Mouse (Mus musculus) stomach, postnatal 0 days (tissue): Measurements from ENCODE around the gene Tnr. TPM values are rescaled to one million over a fixed set of nuclear protein-coding genes. Genes with fewer than 3 reads are reported as not detected.

Source experiments
- ATAC-seq: fragments of 200-750 bp; cut with Nextera tagmentation; 2 replicates; pipeline ENCODE4 v1.8.0; 2017; ENCODE audit not compliant: low FRiP score, low TSS enrichment
- DNase-seq: peaks from one replicate; pipeline ENCODE4 v3.0.0-alpha.2; 2016; ENCODE audit warnings: low spot score
- H3K27ac ChIP-seq: fragments of 300-500 bp; sonication (generic); replicated peaks from 2 replicates; pipeline ENCODE4 v1.5.1; 2014; ENCODE audit warnings: mild to moderate bottlenecking, control low read depth
- H3K27me3 ChIP-seq: fragments of 300-500 bp; sonication (generic); 2 replicates; pipeline ENCODE4 v1.6.1; 2014; ENCODE audit warnings: low read length; ENCODE audit not compliant: control insufficient read depth, insufficient read depth
- H3K36me3 ChIP-seq: fragments of 300-500 bp; sonication (generic); 2 replicates; pipeline ENCODE4 v1.6.1; 2014; ENCODE audit warnings: low read length, mixed read lengths; ENCODE audit not compliant: control insufficient read depth, insufficient read depth
- H3K4me1 ChIP-seq: fragments of 300-500 bp; sonication (generic); replicated peaks from 2 replicates; pipeline ENCODE4 v1.6.1; 2014; ENCODE audit warnings: antibody characterized with exemption; ENCODE audit not compliant: control insufficient read depth, insufficient read depth
- H3K4me2 ChIP-seq: fragments of 300-500 bp; sonication (generic); replicated peaks from 2 replicates; pipeline ENCODE4 v1.6.1; 2014; ENCODE audit warnings: low read depth, mild to moderate bottlenecking, control low read depth, moderate library complexity
- H3K4me3 ChIP-seq: fragments of 300-500 bp; sonication (generic); 2 replicates; pipeline ENCODE4 v1.5.1; 2014; ENCODE audit warnings: low read depth, low read length, control low read depth
- H3K9ac ChIP-seq: fragments of 300-500 bp; sonication (generic); 2 replicates; pipeline ENCODE4 v1.6.1; 2014; ENCODE audit warnings: mild to moderate bottlenecking, low read length, control low read depth, mixed read lengths
- H3K9me3 ChIP-seq: fragments of 300-500 bp; sonication (generic); 2 replicates; pipeline ENCODE4 v1.6.1; 2016; ENCODE audit warnings: low read length; ENCODE audit not compliant: control insufficient read depth
- CTCF ChIP-seq: IDR thresholded peaks from 2 replicates; pipeline ENCODE4 v1.5.1; 2016; ENCODE audit warnings: antibody characterized with exemption, low read depth, mild to moderate bottlenecking, moderate library complexity
- EP300 ChIP-seq: optimal IDR thresholded peaks from 2 replicates; pipeline ENCODE3; 2016; ENCODE audit warnings: antibody characterized with exemption
- WGBS: fragments of 180-500 bp; shearing (Covaris S2); extraction: QIAGEN DNeasy Blood & Tissue Kit; methylation state at CpG from one replicate; pipeline ENCODE4 v1.1.7; 2014; 5-methylcytosine and 5-hydroxymethylcytosine counted together
- polyA plus RNA-seq: library from polyadenylated mRNA; unstranded; fragments of >200 nt; fragmentation: Nextera tagmentation; extraction: Ambion mirVana; gene quantifications from 2 replicates; pipeline ENCODE4 v1.2.1, GENCODE M21; 2015

The Tnr gene
- polyA plus RNA-seq, 1 experiment from 2014 or later: 0.10 TPM

DNA sequence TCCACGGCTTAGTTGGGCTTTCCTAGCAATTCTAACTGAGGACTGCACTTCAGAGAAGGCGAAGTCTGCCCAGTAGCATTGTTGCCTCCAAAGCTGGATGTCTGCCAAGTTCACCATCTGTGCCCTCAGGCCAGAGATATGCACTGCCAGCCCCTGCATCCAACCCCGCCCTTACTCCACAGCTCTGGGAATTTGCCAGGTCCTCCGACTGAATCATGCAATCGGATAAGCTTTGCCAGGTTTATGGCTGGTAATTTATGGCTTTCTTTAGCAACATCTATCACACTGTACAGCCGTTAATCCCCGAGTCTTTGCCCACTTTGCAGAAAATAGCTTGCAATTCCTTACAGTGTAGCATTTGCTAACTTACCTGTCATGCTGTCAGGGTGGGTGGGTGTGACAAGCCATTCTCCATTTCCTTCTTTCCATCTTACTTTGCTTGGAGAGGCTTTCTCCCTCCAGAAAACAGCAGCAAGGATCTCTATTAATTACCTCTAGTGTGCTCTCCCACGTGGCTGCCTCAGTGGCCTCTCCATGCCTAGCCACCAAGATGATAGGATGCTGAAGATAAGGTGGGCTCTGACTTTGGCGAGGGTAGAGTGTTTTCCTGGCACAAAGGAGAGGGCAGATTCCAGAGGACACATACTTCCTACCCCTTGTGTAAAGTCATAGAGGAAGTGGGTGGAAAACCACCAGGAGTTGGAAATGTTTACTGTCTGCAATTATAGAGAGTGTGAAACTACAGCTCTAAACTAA, 163.1 kb downstream of the Tnr start:
- WGBS: 15% methylated on average over 9 of the region's 9 CpGs
- Histone ChIP-seq H3K27me3 (no peaks in the 10 kb centered on the region), H3K9ac (no peak overlapping the region), H3K4me3 (no peak overlapping the region), H3K4me2 (no peak overlapping the region), H3K36me3 (no peaks in the 10 kb centered on the region), H3K27ac (no peak overlapping the region), H3K4me1 (no peaks in the 10 kb centered on the region), H3K9me3 (no peaks in the 10 kb centered on the region)
- peak; percentile 82 for ATAC-seq
- TF ChIP-seq EP300 (no peak), CTCF (no peak)
- peak; percentile 85 for DNase-seq

DNA sequence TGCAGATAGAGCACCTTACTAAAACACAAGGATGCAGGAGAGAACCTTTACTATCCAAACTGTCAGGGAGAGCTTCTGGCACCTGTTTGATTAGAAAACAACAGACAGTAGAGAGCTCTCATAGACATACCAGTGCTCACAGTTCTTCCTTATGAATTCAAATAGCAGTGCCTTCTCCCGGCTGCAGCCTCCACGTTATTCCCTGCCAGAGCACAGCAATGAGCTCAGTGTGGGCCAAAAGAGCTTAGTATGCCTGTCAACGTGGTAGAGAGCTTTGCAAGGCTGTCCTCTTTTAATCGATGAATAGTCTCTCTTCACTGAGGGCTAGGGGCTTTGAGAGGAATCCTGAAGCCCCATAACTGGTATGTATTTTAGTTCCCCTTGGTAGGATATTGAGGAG, 173.1 kb downstream of the Tnr start:
- H3K27ac ChIP-seq: no peak overlapping the region
- H3K27me3 ChIP-seq: no peaks in the 10 kb centered on the region
- no peak for DNase-seq
- H3K9ac ChIP-seq: no peak overlapping the region
- H3K4me2 ChIP-seq: no peak overlapping the region
- 62% methylated on average over 4 of the region's 4 CpGs for WGBS
- H3K4me3 ChIP-seq: no peak overlapping the region
- no peaks in the 10 kb centered on the region for H3K9me3 ChIP-seq
- H3K36me3 ChIP-seq: no peaks in the 10 kb centered on the region
- no peak for TF ChIP-seq CTCF
- no peak for TF ChIP-seq EP300
- no peak for ATAC-seq
- H3K4me1 ChIP-seq: no peaks in the 10 kb centered on the region

DNA sequence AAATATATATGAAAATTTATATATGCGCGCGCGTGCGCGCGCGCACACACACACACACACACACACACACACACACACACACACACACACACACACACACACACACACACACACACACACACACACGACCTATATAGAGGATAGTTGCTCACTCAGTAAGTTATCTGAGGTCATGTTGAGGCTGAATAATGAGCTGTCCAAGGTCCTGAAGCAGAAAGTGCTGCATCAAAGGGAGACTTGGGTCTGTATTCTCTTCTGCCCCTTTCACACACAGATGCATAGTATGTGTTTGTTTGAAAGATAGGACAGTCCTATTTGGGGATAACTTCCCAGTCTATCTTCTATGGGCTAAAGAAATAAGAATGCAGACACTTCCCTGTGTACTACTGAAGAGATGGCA, 178.5 kb downstream of the Tnr start:
- no peaks in the 10 kb centered on the region for H3K4me1 ChIP-seq
- no peak for TF ChIP-seq CTCF
- TF ChIP-seq EP300: no peak
- no peak overlapping the region for H3K9ac ChIP-seq
- no peak overlapping the region for H3K4me3 ChIP-seq
- ATAC-seq (no peak), DNase-seq (no peak)
- no peak overlapping the region for H3K4me2 ChIP-seq
- 86% methylated on average over 9 of the region's 9 CpGs for WGBS
- no peaks in the 10 kb centered on the region for H3K27me3 ChIP-seq
- H3K36me3 ChIP-seq: no peaks in the 10 kb centered on the region
- no peaks in the 10 kb centered on the region for H3K9me3 ChIP-seq
- H3K27ac ChIP-seq: no peak overlapping the region

DNA sequence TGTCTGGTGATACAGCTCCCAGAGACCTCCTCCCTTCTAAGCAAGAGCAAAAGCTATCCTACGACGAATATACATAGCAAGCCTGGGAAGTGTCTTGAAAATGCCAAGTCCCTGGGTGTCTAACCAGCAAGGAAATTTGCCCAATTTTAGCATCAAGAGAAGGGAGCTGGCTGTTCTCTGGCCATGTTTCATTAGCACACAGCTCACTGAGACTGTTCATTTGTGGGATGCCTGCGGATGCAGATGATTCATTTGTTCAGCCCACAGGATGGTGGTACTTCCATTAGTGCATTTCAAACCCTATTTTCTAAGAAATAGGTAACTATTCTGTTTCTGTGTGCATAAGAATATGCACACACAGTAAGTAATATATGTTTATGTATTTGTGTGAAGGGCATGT, 181.4 kb downstream of the Tnr start:
- no peak overlapping the region for H3K27ac ChIP-seq
- no peak overlapping the region for H3K4me3 ChIP-seq
- no peaks in the 10 kb centered on the region for H3K27me3 ChIP-seq
- no peak overlapping the region for H3K9ac ChIP-seq
- H3K4me2 ChIP-seq: no peak overlapping the region
- DNase-seq (no peak), ATAC-seq (no peak)
- no peaks in the 10 kb centered on the region for H3K9me3 ChIP-seq
- no peaks in the 10 kb centered on the region for H3K36me3 ChIP-seq
- no peaks in the 10 kb centered on the region for H3K4me1 ChIP-seq
- WGBS: 85% methylated on average over 3 of the region's 3 CpGs
- no peak for TF ChIP-seq CTCF

DNA sequence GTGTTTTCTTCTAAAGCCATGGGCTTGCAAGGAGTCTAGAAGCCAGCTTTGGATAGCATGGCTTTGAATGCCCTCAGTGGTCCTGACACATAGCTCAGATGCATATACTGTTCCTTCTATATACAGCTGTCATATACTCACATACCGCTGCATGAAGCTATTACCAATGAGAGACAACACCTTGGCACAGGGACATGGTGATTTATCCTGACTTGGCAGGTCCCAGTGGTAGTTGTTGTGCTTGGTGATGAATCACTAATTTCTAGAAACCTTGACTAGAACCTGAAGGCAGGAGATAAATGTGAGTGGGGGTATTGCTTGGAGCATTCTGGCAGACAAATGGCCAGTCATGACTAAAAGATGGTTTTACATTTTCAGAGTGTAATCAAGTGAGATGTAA, 192.7 kb downstream of the Tnr start:
- ATAC-seq (no peak), DNase-seq (no peak)
- TF ChIP-seq EP300: no peak
- no peak for TF ChIP-seq CTCF
- Histone ChIP-seq H3K27me3 (no peaks in the 10 kb centered on the region), H3K9me3 (no peaks in the 10 kb centered on the region), H3K4me3 (no peak overlapping the region), H3K27ac (no peak overlapping the region), H3K36me3 (no peaks in the 10 kb centered on the region), H3K9ac (no peak overlapping the region), H3K4me1 (no peaks in the 10 kb centered on the region), H3K4me2 (no peak overlapping the region)
- 74% methylated on average over 1 of the region's 1 CpGs for WGBS

DNA sequence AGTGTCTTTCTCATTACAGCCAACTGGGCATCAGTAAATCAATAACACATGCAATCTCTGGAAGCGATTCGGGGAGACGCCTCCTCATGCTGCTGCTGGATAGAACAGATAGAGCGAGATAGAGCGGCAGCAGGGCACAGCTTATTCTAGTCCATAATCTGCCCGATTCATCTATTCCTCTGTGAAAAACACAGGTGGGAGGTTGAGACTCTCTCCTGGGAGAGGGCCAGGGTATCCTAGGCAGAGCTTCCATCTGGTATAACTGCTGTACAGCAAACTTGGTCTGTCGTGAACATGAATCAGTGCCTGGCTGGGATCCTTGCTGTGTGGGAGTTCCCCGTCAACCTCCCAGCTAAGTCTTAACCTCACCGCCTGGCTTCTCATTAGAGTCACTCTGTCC, 193.4 kb downstream of the Tnr start:
- ATAC-seq: no peak
- Histone ChIP-seq H3K4me3 (no peak overlapping the region), H3K4me2 (no peak overlapping the region), H3K4me1 (no peaks in the 10 kb centered on the region), H3K27me3 (no peaks in the 10 kb centered on the region), H3K9ac (no peak overlapping the region), H3K9me3 (no peaks in the 10 kb centered on the region), H3K27ac (no peak overlapping the region), H3K36me3 (no peaks in the 10 kb centered on the region)
- no peak for TF ChIP-seq EP300
- no peak for TF ChIP-seq CTCF
- no peak for DNase-seq
- 82% methylated on average over 9 of the region's 9 CpGs for WGBS
